Mouse (Mus musculus): ENCODE measurements at regions not wholly inside any gene's neighbourhood (a gene's known extent, or its start where the extent isn't known, plus 50 kb on each side); places are given as distances from the start of the nearest gene placed in this dataset.

GRCm38 (mm10) chr12:105898580-105899293, 111.3 kb upstream of the Vrk1 start:
- DNase-seq (ENCODE audit: low read depth, low spot score), result no peak

DNA sequence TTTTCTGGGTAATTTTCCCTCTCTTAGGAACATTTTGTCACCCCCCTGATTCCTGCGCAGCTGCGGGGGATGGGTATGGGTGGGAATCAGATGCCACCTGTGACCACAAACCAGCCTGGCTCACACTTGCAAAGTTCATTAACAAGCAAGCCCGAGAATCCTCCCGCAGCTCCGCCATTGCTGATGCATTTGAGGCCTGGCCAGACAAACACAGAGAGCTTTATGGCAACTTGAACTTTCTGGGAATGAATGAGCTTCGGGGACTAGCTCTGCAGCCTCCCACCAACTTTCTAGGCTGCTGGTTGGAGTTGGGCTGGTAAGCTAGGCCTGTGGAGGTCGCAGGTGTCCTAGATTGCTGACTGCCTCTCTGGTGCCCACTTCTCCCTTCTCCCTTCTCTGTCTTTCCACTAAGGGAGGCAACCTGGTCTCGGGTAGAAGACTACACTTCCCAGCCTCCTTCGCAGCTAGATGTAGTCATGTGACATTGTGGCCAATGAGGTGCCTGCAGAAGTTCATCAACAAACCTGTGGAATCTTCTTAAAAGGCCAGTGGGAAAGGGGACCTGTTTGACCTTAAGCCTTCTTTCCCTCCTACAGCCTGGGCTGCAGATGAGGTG, 110.6 kb upstream of the Vrk1 start:
- no peak for DNase-seq (ENCODE audit: low read depth, low spot score)

DNA sequence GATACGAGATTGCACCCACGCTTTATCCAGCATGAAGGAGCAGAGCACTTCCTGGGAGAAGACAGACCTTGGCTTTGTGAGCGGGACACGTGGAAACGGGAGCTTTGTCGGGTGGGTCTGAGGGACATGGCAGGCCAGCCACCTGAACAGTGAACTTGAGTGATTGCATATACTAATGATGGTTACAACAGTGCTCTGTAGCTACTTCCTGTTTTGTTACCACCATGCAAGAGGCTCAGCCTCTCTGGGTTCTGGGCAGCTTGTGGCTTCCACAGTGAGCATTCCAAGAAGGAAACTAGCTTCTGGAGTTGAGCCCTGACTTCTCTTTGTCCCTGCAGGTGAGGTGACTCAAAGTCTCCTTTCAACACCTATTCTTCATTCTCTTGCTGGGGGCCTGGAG, 109.5 kb upstream of the Vrk1 start:
- no peak for DNase-seq (ENCODE audit: low read depth, low spot score)

- DNase-seq (ENCODE audit: low read depth, low spot score), result no peak
Observed at GRCm38 (mm10) chr12:105903072-105903471, 107.0 kb upstream of the Vrk1 start.

- DNase-seq (ENCODE audit: low read depth, low spot score), result no peak
Observed at GRCm38 (mm10) chr12:105906584-105906983, 103.4 kb upstream of the Vrk1 start.

GRCm38 (mm10) chr12:105907851-105908620, 102.0 kb upstream of the Vrk1 start:
- no peak for DNase-seq (ENCODE audit: low read depth, low spot score)

GRCm38 (mm10) chr12:105911556-105911955, 98.5 kb upstream of the Vrk1 start:
- peak; percentile 53 for DNase-seq (ENCODE audit: low read depth, low spot score)

DNA sequence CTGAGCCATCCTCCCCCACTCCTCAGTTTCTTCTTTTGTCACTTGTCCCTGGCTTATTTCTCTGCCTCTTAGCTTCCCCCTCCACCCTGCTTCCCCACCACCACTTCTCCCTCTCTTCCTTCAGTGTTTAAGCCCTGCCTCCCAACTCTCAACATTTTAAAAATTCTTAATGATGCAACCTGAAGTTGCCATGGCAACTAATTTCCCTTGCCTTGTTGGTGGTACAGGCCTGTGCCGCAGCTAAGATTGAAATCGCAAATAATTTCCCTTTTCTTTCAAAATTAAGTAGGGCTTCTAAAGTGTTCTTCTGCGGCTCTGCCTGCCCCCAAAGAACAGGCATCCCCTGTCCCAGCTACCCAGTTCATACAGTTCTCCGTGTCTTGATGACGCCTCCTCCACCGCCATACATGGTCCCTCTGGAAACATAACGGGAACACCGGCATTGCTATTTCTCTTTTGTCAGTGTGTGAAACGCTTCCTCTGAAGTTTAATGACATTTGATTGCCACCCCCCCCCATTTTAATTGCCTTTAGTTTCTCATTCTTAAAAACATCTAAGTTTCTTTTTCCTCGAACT, 92.6 kb upstream of the Vrk1 start:
- no peak for DNase-seq (ENCODE audit: low read depth, low spot score)

GRCm38 (mm10) chr12:105918775-105919174, 91.3 kb upstream of the Vrk1 start:
- DNase-seq (ENCODE audit: low read depth, low spot score), result no peak

DNA sequence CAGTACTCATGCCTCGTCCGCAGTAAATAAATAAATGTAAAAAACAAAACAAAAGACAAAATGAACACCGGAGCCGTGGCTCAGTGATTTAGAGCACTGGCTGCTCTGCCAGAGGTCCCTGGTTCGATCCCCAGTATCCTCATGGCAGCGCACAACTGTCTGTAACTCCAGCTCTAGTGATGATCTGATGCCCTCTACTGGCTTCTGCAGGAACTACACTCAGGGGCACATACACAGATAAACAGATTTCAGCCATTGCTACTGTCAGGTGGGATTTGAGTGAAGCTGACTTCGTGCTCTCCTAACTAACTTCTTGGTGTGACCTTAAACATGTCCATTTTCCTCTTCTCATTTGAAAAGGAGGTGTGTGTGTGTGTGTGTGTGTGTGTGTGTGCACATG, 82.8 kb upstream of the Vrk1 start:
- no peak for DNase-seq (ENCODE audit: low read depth, low spot score)

DNA sequence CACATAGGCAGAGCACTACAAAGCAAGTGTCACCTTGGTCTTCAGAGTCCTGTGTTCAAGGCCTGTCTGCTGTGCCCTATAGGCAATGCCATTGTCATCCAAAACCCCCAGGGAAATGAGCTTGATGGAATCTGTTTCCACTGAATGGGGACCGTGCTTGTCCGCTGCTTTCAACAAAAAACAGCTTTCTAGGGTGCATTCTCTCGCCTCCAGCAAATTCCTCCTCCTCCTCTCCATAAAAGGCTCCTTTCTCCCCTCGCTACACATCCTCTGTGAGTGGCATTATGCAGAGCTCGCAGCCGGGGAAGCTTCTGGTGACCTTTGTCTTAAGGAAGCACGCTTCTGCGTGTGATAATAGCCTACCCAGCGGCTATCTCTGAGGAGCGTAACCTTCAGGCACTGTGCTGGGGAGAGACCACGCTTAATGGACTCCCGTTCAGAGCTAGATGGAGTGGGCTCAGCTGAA, 80.5 kb upstream of the Vrk1 start:
- DNase-seq (ENCODE audit: low read depth, low spot score), result no peak

DNA sequence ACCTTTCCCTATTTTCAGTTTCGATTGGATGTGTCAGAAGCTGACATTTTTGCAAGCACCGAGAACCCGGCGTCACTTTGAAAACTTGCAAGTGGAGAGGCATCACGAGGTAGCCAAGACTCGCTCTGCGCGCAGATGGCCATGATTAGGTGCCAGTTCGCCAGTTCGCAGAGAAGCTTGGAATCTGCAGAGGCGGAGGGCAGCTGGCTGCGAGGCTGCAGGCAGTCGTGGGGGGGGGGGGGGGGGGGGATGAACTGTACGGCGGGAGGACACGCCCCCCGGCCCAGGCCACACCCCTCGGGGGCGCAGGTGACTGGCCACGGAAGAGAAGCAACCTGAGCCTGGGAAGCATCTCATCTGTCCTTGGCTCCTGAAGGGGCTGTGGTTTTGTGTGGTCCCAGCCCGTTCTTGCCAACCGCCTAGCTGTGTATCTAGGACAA, 74.6 kb upstream of the Vrk1 start:
- peak; percentile 40 for DNase-seq (ENCODE audit: low read depth, low spot score)

- no peak for DNase-seq (ENCODE audit: low read depth, low spot score)
Observed at GRCm38 (mm10) chr12:105936812-105937530, 73.1 kb upstream of the Vrk1 start.

- DNase-seq (ENCODE audit: low read depth, low spot score), result no peak
Observed at GRCm38 (mm10) chr12:105942136-105943076, 67.6 kb upstream of the Vrk1 start.

GRCm38 (mm10) chr12:105943077-105943433, 67.0 kb upstream of the Vrk1 start:
- DNase-seq (ENCODE audit: low read depth, low spot score), result no peak

DNA sequence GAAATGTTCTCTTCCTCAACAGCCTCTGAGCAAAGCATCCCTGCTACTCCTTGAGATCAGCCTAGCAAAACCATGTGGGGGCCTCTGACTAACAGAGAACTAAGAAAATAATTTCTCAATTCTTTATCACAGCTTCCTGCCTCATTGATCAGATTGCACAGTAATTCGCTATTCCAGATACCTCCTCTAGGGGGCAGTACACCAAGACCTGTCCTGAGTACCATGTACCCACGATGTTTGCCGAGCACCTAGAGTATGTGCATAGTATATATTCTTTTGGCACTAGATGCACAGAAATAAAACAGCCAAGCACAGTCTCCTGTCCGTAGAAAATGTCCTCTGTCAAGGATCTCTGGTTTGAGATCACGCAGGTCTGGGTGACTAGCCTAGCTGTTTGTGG, 62.7 kb upstream of the Vrk1 start:
- no peak for DNase-seq (ENCODE audit: low read depth, low spot score)

DNA sequence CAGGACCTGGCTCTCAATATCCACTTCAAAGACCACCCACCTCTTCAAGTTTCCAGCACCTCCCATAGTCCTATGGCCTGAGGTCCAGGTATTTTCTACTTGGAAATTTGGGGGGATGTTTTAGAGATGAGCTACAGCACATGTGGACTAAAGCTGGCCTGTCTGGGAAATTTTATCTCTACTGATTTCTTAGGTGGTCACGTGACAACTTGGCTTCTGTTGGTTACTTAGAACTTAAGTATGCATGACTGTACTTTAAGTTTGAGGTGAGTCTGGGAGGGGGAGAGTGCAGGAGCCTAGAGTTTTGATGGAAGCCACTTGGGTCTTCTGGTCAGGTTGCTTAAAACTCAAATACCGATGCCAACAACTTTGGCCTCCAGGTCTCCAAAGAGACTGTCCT, 61.7 kb upstream of the Vrk1 start:
- no peak for DNase-seq (ENCODE audit: low read depth, low spot score)

- no peak for DNase-seq (ENCODE audit: low read depth, low spot score)
Observed at GRCm38 (mm10) chr12:105955764-105956290, 54.2 kb upstream of the Vrk1 start.

DNA sequence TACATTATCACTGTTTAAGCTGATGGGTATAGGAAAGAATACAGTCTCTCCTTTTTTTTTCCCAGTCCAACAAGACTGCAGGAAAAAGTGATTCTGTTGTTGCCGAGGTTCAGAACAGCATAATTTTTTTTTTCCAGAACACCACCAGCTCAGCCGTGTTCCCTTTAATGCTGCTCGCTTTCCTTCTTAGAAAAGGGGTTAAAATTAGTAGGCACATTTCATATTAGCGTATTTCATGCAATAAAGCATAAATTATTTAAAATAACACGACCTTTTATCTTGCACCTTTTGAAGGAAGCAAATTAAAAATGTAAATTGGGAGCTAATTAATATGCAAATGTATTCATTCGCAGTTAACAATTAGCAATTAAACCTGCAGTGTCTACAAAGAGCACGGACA, 50.3 kb upstream of the Vrk1 start:
- no peak for DNase-seq (ENCODE audit: low read depth, low spot score)

Measured in forelimb bud, embryonic 11.5 days (tissue).